Mouse (Mus musculus) adipocyte (in vitro differentiated cells): Measurements from ENCODE around the gene Kndc1.

Experiments
- DNase-seq: peaks from one replicate; pipeline ENCODE4 v3.0.0-alpha.2; 2016; ENCODE audit warnings: low spot score

Gene Kndc1

DNA sequence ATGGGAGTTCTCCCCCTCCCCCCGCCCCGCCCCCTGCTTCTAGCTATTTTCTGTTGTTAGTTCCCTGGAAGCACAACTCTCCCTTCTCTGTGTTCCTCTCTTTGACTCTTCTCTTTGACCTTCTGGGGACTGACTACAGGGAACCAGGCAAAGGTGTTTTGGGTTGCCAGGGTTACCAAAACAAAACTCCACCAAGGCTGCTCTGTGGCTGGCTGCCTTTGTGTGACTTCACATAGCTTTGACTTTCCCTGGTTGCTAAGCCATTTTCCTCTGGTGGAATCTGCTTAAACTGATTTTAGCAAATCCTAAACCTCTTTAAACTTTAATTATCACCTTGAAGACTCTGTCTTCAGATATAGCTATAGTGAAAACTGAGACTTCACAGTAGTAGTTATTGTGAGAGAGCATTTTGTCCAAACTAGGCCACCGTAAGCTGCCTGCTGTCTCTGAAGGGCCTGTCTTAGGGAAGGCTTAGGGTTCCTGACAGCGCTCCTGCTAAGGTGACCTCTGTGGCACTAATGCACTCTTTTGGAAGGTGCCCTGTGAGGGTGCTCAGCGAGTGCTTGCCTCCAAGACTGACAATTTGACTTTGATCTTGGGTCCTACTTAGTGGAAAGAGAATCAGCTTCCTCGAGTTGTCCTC lies 57.6 kb downstream of the Kndc1 start:
- no peak for DNase-seq

GRCm38 (mm10) chr7:139955505-139955904 lies 61.0 kb downstream of the Kndc1 start:
- no peak for DNase-seq

GRCm38 (mm10) chr7:139956658-139957057 lies 62.2 kb downstream of the Kndc1 start:
- DNase-seq = no peak

GRCm38 (mm10) chr7:139957437-139957836 lies 62.9 kb downstream of the Kndc1 start:
- DNase-seq = no peak

DNA sequence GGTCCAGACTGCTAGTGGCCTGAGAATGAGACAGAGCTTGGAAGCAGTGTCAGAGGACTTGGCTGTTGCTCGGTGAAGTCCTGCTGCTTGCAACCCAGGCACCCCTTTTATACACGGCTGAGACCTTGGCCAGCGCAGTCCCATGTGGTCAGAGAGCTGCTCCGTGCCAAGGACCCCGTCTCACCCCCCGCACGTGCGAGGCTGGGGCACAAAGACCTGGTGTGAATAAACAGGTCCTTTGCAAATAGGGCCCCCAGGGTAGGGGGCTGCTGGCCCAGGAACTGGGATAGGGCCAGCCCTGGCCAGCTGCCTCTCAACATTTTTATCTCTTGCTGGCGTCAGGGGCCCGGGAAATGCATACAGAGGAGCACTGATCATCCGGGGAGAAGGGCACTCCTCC lies 63.5 kb downstream of the Kndc1 start:
- no peak for DNase-seq

GRCm38 (mm10) chr7:139961141-139961540 lies 66.6 kb downstream of the Kndc1 start:
- no peak for DNase-seq

DNA sequence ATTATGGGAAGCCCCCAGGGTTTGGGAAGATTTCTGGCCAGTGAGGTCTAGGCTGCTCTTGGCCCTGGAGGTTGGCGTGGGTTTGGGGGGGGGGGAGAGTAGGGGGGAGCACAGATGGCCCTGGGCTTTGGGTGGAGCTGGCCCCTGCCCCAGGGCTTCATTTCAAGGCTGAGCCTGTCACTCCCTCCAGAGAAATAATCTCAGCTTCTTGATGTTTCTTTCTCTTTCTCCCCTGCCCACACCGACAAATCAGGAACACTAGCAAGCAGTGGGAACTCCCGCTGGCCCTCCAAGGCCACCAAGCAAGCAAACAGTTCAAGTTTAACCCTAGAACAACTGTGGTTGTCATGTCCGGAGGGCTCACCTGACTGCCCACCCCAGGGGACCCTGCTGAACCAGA lies 69.3 kb downstream of the Kndc1 start:
- DNase-seq = no peak

- DNase-seq = no peak
These were observed 72.7 kb downstream of the Kndc1 start for GRCm38 (mm10) chr7:139967175-139967574.

- DNase-seq = no peak
These were observed 73.9 kb downstream of the Kndc1 start for GRCm38 (mm10) chr7:139968428-139968827.

DNA sequence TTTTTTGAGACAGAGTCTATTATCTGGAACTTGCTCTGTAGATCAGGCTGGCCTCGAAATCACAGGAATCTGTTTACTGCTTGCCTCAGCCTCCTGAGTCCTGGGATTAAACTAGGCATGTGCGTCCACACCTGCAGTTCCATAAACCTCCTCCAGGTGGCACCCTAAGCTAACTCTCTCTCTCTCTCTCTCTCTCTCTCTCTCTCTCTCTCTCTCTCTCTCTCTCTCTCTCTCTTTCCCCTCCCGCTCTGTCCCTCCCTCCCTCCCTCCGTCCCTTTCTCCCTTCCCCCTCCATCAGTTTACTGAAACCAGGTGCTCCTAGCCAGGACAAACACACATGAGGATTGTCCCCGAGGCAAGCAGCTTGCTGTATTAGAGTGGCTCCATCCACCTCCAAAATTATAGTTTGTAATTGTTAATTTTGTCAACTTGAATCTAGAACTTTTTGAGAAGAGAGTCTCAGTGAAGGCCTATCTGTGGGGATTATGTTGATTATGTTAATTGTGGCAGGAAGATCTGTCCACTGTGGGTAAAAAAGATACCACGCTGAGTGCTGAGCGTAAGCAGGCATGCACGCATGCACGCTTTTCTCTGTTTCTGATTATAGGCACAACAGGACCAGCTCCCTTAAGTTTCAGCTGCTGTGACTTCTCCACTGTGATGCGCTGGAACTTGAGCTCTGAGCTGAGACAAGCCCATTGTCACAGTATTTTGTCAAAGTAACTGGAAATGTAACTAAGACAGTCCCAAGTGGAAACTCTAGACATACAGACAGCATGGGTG lies 75.0 kb downstream of the Kndc1 start:
- DNase-seq = peak; percentile 73

DNA sequence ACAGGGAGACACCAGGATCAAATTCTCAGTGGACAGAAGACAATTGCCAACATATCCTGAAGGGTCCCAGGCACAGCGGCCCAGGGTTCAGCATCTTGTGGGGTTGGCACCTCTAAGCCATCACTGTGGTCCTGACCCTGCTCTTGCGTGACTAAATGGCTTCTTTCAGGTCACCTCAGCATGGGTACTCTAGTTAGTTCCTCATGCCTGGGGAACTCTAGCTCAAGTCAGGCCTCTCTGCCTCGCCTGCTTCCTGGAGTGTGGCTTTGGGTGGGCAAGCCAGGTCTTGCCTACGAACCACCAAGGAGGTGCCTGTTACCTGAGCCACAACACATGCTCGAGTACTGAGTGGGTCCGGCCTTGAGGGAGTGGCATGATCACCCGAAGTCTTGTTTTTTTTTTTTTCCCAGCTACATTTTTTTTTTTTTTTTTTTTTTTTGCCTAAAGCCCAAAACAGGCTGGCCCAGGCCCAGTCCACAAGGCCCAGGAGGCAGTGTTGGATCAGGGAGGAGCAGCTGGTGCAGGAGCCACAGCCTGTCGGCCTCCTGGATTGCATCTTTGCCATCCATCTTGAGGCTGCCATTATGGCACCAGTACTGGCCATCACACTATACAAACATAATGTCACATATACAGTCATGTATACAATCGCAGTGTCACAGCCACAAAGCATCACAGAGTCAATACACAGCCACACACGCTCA lies 75.9 kb downstream of the Kndc1 start:
- peak; percentile 10 for DNase-seq

DNA sequence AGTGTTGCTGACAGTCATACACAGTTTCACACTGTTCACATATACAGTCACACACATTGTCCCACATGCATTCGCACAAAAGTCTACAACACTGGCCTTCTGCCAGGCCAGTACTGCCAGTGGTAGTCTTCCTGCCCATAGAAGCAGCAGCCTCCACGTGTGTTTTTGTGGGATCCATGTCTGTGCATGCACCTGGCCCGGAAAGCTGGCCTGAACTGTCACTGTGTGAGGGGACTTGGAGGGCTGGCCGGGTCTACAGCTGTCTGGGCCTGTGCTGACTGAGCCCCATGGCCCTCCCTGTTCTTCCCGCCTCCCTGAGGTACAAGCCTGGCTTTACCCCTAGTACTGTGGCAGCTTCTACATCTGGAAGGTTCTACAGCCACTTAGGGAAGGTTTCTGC lies 76.5 kb downstream of the Kndc1 start:
- DNase-seq = no peak

- no peak for DNase-seq
These were observed 76.9 kb downstream of the Kndc1 start for GRCm38 (mm10) chr7:139971436-139971835.

DNA sequence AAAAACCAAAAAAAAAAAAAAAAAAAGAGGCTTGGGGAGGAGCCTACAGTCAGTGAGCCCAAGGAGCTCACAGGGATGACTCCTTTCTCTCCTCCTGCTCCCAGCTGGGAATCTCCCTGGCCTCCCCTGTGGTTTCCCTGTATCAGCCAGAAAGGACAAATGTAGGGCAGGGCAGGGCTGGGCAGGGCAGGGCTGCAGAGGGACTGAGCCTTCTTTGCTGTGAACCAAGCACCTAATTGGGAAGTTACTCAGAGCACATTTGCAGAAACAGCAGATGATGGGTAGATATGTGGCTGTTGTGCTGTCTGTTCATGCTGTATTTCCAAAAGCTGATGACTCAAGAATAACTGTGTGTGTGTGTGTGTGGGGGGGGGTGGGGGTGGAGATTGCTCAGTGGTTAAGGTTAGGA lies 78.4 kb downstream of the Kndc1 start:
- DNase-seq = no peak

- no peak for DNase-seq
These were observed 79.8 kb downstream of the Kndc1 start for GRCm38 (mm10) chr7:139974307-139974706.

GRCm38 (mm10) chr7:139975471-139975870 lies 81.0 kb downstream of the Kndc1 start:
- no peak for DNase-seq

DNA sequence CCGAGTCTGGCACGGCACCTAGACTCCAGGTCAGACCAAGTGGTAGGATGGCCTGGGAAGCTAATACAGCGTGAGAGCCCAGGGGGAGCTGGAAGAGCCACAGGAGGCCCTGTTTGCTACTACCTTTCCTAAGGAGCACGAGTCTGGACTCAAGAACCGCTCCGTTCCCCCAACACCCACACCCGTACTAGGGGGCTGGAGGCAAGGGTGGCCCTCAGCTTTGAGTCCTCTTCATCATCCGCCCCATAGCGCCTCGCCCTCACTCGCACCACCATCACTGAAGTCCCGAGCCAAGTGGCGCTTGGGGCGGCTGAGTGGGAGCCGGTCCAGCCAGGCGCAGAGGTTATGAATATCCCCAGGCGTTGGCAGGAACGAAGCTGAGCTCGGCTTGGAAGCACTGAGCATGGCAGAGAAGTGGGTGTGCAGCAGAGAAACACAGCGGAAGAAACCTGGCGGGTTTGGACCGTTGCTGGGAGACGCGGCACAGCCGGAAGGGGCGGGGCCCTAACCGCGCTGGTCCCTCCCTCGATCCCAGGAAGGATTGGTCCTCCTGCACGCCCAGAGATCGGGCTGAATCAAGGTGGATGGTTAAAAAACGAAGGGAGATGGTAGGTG lies 83.9 kb downstream of the Kndc1 start, which contains the start of gene 6430531B16Rik:
TSS of gene 6430531B16Rik (minus strand) at position 478 of the 615 bp plus-strand sequence.
- DNase-seq = no peak

DNA sequence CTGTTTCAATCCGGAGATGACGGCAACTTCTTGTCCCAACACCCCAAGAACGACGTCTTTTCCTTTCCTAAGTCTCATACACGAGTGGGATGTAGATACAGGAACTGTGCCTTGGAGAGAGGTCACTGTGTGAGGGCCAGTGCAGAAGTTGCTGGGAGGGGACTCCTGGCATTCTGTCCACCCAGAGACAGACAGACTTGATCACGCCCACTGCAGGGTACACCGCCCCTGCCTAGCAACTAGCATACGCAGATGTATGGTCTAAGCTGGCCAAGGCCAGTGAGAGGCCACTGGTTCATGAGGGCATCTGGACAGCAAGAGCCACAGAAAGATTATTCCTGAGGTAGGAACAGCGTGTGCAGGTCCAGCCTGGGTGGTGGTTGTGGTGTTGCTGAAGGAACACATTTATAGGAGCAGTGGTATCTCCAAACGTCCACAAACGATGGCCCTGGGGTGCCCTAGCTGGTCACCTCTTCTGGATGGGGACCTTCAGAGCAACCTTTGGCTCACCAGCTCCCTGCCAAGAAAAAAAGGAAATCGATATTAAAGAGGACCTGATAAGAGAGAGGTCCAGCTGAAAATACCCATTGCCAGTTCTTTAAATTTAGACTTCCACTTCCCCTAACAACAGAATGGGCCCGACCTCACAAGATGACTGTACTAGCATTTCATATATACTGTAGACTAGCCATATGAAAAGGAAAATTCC lies 84.7 kb downstream of the Kndc1 start:
- no peak for DNase-seq

DNA sequence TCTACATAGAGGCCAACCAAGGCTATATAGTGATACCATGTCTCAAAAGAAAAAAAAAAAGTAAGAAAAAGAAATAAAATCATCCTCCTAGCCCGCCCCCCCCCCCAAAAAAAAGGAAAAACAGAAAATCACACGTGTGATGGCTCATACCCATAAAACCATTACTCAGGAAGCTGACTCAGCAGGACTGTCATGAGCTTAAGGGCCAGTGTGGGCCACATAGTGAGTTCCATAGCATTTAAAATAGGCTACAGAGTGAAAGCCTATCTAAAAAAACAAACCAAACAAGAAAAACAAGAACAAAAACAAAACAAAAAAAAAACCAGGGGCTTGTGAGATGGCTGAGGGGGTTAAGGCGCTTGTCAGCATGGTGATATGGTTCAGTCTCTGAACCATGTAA lies 86.3 kb downstream of the Kndc1 start:
- DNase-seq = no peak

GRCm38 (mm10) chr7:139982058-139982457 lies 87.6 kb downstream of the Kndc1 start:
- no peak for DNase-seq

GRCm38 (mm10) chr7:139984505-139984904 lies 90.0 kb downstream of the Kndc1 start:
- DNase-seq = no peak

DNA sequence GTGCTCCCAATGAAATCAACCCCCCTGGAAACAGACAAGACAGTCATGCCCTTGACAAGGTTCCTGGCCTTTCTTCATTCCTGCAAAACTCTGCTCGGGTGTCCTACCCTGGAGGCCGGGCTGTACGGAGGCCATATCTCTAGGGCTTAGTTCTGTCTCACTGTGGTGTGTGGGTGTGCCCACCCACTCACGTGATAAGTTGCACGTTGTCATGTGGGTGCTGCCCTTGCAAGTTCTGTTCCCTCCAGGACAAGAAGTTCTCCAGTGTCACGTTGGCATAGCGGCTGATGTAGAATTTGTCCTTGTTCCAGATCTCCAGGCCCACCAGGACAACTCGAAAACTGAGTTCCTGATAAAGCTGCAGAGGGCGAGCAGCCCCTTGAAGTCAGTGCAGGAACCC lies 93.8 kb downstream of the Kndc1 start:
- no peak for DNase-seq
